Mouse (Mus musculus) liver, embryonic 14.5 days (tissue): ENCODE results near the gene Igfbpl1.

Experiments
- CTCF ChIP-seq: IDR thresholded peaks from 2 replicates; pipeline ENCODE4 v1.5.1; 2016; ENCODE audit warnings: antibody characterized with exemption, low read depth, control low read depth
- EP300 ChIP-seq: IDR thresholded peaks from 2 replicates; pipeline ENCODE4 v1.6.1; 2016; ENCODE audit warnings: antibody characterized with exemption, low read depth

DNA sequence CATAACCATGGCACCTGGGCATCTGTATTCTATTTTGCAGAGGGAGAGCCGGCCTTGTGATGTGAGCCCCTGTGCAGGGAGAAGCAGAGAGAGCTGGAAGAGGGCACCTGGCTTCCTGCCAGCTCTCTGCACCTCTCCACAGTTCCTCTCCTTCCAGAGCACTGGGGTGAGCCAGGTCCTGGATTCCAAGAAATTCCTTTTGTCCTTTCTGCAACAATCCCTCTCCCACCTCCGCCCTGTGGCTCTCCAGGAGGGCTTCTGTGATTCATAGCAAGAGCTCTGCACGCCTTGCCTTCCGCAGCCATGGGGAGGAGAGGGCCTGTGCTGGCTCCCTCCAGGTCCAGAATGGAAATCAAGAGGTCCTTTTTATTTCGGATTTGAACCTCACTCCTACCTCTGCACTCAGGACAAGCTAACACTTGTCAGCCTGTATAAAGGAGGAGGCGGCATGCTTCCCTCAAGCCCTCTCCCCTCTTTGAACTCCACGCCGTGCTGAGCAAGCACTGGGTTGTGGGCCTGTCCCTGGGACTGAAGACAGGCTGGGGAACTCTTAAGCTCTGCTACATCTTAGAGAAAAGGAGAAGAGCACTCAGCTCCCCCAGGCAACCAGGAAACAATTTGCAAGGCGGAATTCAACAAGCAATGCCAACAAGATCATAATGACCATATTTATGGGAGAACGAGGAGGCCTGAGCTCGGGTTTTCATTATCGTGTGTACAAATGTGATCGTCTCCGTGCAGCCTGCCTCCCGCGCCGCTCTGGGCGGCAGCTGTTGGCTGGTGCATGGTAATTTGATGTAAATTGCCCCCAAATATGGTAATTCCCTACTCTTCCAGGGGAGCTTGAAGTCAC, 63.2 kb downstream of the Igfbpl1 start:
- TF ChIP-seq EP300 (no peak), CTCF (no peak)
